ENCODE assay signal across 18 mouse cellular contexts in genomic region chr11:38034526-38035286, GRCm38 (mm10).
"Had no signal": no experiment of that assay in that cellular context is flagged by ENCODE, and none has a peak within 500 bp of the region (broad histone marks: within the 10 kb centered on the region; RNA-seq: fewer than 3 reads in every experiment).

No protein-coding gene starts in this region.

- ATAC-seq: liver, postnatal 0 days; midbrain, embryonic 15.5 days had no signal

- H3K9ac ChIP-seq: liver, embryonic 13.5 days; liver, embryonic 15.5 days; liver, postnatal 0 days; midbrain, embryonic 12.5 days; midbrain, embryonic 15.5 days; neural tube, embryonic 12.5 days had no signal

- H3K27ac ChIP-seq: liver, embryonic 13.5 days; liver, embryonic 15.5 days; macrophage; midbrain, embryonic 12.5 days; midbrain, embryonic 15.5 days; neural tube, embryonic 12.5 days had no signal

- H3K4me1 ChIP-seq: liver, embryonic 13.5 days; liver, embryonic 15.5 days; megakaryocyte, embryonic 14.5 days; midbrain, embryonic 15.5 days; neural tube, embryonic 12.5 days had no signal

- DNase-seq: liver, embryonic 13.5 days; liver, postnatal 0 days; lung, adult 2 months; lung, postnatal 14 days; lung, postnatal 36 days; right cerebral cortex, adult 18-20 months; right cerebral cortex, postnatal 25 days; right cerebral cortex, postnatal 4 days; spleen, adult 18-20 months; thymus, adult 18-20 months; thymus, postnatal 14 days; thymus, postnatal 36 days had no signal

- H3K4me3 ChIP-seq: liver, embryonic 13.5 days; liver, embryonic 15.5 days; megakaryocyte, embryonic 14.5 days; midbrain, embryonic 12.5 days; midbrain, embryonic 15.5 days; neural tube, embryonic 12.5 days had no signal

- H3K27me3 ChIP-seq: liver, embryonic 13.5 days; liver, embryonic 15.5 days; megakaryocyte, embryonic 14.5 days; midbrain, embryonic 12.5 days; midbrain, embryonic 15.5 days; neural tube, embryonic 12.5 days had no signal

- H3K9me3 ChIP-seq: liver, embryonic 13.5 days; liver, embryonic 15.5 days; megakaryocyte, embryonic 14.5 days; midbrain, embryonic 12.5 days; midbrain, embryonic 15.5 days; neural tube, embryonic 12.5 days had no signal

- H3K4me2 ChIP-seq: liver, embryonic 13.5 days; liver, embryonic 15.5 days; midbrain, embryonic 12.5 days; midbrain, embryonic 15.5 days; neural tube, embryonic 12.5 days had no signal

- H3K36me3 ChIP-seq: liver, embryonic 13.5 days; liver, embryonic 15.5 days; midbrain, embryonic 12.5 days; midbrain, embryonic 15.5 days; neural tube, embryonic 12.5 days had no signal
